Mouse (Mus musculus): ENCODE measurements at regions not wholly inside any gene's neighbourhood (a gene's known extent, or its start where the extent isn't known, plus 50 kb on each side); places are given as distances from the start of the nearest gene placed in this dataset.

GRCm38 (mm10) chrX:13344701-13345100 lies 63.9 kb downstream of the Ddx3x start:
- DNase-seq (ENCODE audit: low spot score), result peak; percentile 10

- DNase-seq (ENCODE audit: low spot score), result no peak
These were observed 64.4 kb downstream of the Ddx3x start for GRCm38 (mm10) chrX:13345126-13345525.

- DNase-seq (ENCODE audit: low spot score), result peak; percentile 62
These were observed 65.4 kb downstream of the Ddx3x start for GRCm38 (mm10) chrX:13346011-13346631.

GRCm38 (mm10) chrX:13346696-13347026 lies 65.9 kb downstream of the Ddx3x start:
- DNase-seq (ENCODE audit: low spot score), result no peak

GRCm38 (mm10) chrX:13347027-13347840 lies 66.5 kb downstream of the Ddx3x start:
- DNase-seq (ENCODE audit: low spot score), result peak; percentile 87

GRCm38 (mm10) chrX:13348415-13348814 lies 67.6 kb downstream of the Ddx3x start:
- no peak for DNase-seq (ENCODE audit: low spot score)

- no peak for DNase-seq (ENCODE audit: low spot score)
These were observed 69.7 kb downstream of the Ddx3x start for GRCm38 (mm10) chrX:13350461-13350860.

GRCm38 (mm10) chrX:13357149-13357783 lies 76.5 kb downstream of the Ddx3x start:
- no peak for DNase-seq (ENCODE audit: low spot score)

- DNase-seq (ENCODE audit: low spot score), result no peak
These were observed 77.2 kb downstream of the Ddx3x start for GRCm38 (mm10) chrX:13357973-13358372.

GRCm38 (mm10) chrX:13360436-13360835 lies 79.7 kb downstream of the Ddx3x start:
- DNase-seq (ENCODE audit: low spot score), result no peak

GRCm38 (mm10) chrX:13370319-13370718 lies 89.5 kb downstream of the Ddx3x start:
- peak; percentile 79 for DNase-seq (ENCODE audit: low spot score)

GRCm38 (mm10) chrX:13372752-13373151 lies 92.0 kb downstream of the Ddx3x start:
- DNase-seq (ENCODE audit: low spot score), result no peak

GRCm38 (mm10) chrX:13386354-13386753 lies 79.6 kb upstream of the Nyx start:
- DNase-seq (ENCODE audit: low spot score), result no peak

GRCm38 (mm10) chrX:13398466-13398865 lies 67.4 kb upstream of the Nyx start:
- DNase-seq (ENCODE audit: low spot score), result no peak

GRCm38 (mm10) chrX:13412726-13413125 lies 53.2 kb upstream of the Nyx start:
- no peak for DNase-seq (ENCODE audit: low spot score)

- no peak for DNase-seq (ENCODE audit: low spot score)
These were observed 52.8 kb upstream of the Nyx start for GRCm38 (mm10) chrX:13413135-13413534.
